Mouse (Mus musculus): Measurements from ENCODE around the gene Klk1b22. TPM values are rescaled to one million over a fixed set of nuclear protein-coding genes. Genes with fewer than 3 reads are reported as not detected.
"Not testable (repeated sequence)": the region's sequence is repeated elsewhere in the genome, so short reads cannot be mapped to it uniquely, and the experiment has no call there.

Klk1b22 gene
- not detected in 2 replicates for polyA plus RNA-seq (2014; fragmentation: Nextera tagmentation; extraction: Ambion mirVana)

DNA sequence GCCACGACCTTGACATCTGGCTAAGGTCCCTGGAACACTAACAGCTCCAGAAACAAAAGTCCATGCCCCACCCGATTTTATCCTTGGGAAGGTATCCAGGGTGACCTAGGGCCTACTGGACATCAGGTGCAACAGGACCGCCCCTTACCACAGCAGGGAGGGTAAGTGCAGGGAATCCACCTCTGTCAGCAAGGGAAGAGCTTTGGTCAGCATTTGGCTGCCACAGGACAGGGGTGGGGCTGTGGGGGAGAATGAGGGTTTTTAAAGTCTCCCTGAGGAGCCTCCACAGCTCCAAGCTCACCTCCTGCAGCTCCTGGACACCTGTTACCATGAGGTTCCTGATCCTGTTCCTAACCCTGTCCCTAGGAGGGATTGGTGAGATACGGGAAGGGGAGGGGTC is at the start of gene Klk1b22:
Klk1b22 (plus strand) TSS at position 301 of the 400 bp plus-strand sequence.
- WGBS, result 65% methylated on average over 4 of the region's 4 CpGs
- DNase-seq (ENCODE audit: low spot score), result no peak

DNA sequence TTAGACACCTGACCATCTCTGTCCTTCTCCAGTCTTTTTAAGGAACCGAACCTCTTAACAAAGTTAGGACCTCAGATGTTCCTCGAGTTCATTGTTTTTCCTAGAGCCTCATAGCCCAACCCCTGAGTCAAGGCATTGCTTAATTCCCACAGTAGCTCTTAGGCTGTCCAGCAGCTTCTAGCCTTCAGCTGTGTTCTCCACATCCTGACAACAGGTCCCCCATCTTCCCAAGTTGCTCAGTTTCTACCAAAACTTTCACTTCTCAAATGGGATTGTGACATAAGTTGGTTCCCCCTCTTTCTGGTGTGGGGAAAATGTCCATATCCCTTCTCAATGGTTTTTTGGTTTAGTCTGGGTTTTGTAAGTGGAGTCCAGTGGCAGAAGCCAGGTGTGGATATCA is 40.4 kb upstream of the Klk1b22 start:
- Histone ChIP-seq H3K9me3 (ENCODE audit: control insufficient read depth, low read length) (no peaks in the 10 kb centered on the region), H3K4me1 (replicated peaks; ENCODE audit: control insufficient read depth, insufficient read depth, low read length) (no peaks in the 10 kb centered on the region), H3K36me3 (ENCODE audit: control insufficient read depth, insufficient read depth, low read length) (no peaks in the 10 kb centered on the region), H3K9ac (ENCODE audit: low read length) (no peak overlapping the region), H3K4me3 (ENCODE audit: low read depth, low read length) (no peak overlapping the region), H3K4me2 (ENCODE audit: low read length) (no peak overlapping the region), H3K27ac (ENCODE audit: low read depth) (no peak overlapping the region), H3K27me3 (replicated peaks; ENCODE audit: control insufficient read depth, insufficient read depth, low read length) (no peaks in the 10 kb centered on the region)
- WGBS, result 87% methylated on average over 2 of the region's 2 CpGs
- DNase-seq (ENCODE audit: low spot score), result no peak
- no peak for ATAC-seq (replicated peaks; ENCODE audit: low FRiP score, low TSS enrichment, low read depth)

More for the DNA sequence above, at the start of gene Klk1b22:
- Histone ChIP-seq H3K9ac (ENCODE audit: low read length) (no peak within 1 kb of the TSS), H3K4me3 (ENCODE audit: low read depth, low read length) (no peak within 1 kb of the TSS), H3K9me3 (ENCODE audit: control insufficient read depth, low read length) (no peaks in the 10 kb centered on the region), H3K4me1 (replicated peaks; ENCODE audit: control insufficient read depth, insufficient read depth, low read length) (no peaks in the 10 kb centered on the region), H3K36me3 (ENCODE audit: control insufficient read depth, insufficient read depth, low read length) (no peaks in the 10 kb centered on the region), H3K27me3 (replicated peaks; ENCODE audit: control insufficient read depth, insufficient read depth, low read length) (no peaks in the 10 kb centered on the region), H3K27ac (ENCODE audit: low read depth) (no peak within 1 kb of the TSS), H3K4me2 (ENCODE audit: low read length) (no peak within 1 kb of the TSS)
- no peak for ATAC-seq (replicated peaks; ENCODE audit: low FRiP score, low TSS enrichment, low read depth)

DNA sequence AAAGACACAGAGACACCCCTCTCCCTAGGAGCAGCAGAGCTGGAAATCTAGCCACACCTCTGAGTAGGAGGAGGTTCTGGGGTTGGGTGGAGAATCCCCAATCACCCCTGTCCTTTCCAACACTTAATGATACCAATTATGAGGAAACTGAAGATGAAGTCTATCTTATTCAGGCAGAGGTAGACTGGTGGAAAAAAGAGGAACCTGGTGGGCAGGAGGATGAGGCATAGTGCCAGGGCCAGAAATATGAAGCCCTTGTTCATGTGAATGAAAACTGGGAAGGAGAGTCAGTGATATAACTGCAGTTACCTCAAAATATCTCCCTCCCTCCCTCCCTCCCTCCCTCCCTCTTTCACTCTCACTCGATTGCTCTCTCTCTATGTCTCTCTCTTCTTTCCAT is 34.8 kb upstream of the Klk1b22 start:
- Histone ChIP-seq H3K9me3 (ENCODE audit: control insufficient read depth, low read length) (no peaks in the 10 kb centered on the region), H3K4me1 (replicated peaks; ENCODE audit: control insufficient read depth, insufficient read depth, low read length) (no peaks in the 10 kb centered on the region), H3K4me2 (ENCODE audit: low read length) (no peak overlapping the region), H3K27me3 (replicated peaks; ENCODE audit: control insufficient read depth, insufficient read depth, low read length) (no peaks in the 10 kb centered on the region), H3K9ac (ENCODE audit: low read length) (no peak overlapping the region), H3K27ac (ENCODE audit: low read depth) (no peak overlapping the region), H3K36me3 (ENCODE audit: control insufficient read depth, insufficient read depth, low read length) (no peaks in the 10 kb centered on the region), H3K4me3 (ENCODE audit: low read depth, low read length) (no peak overlapping the region)
- no CpG with 5 or more reads among the region's 1 CpGs for WGBS
- DNase-seq (ENCODE audit: low spot score) (no peak), ATAC-seq (replicated peaks; ENCODE audit: low FRiP score, low TSS enrichment, low read depth) (no peak)

DNA sequence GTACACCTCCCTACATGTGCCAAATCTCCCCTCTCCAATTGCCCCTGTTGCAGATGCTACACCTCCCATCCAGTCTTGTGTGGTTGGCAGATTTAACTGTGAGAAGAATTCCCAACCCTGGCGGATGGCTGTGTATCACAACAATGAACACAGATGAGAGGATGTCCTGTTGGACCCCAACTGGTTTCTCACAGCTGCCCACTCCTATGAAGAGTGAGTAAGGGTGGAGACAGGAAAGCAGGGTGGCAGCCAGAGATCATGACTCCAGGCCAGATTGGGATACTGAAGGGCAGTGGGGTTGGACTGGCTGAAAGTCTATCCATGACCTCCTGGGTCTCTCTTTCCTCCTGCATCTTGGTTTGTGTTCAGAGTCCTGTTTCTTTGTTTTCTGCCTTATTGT is 16.4 kb upstream of the Klk1b22 start:
- DNase-seq (ENCODE audit: low spot score) (no peak), ATAC-seq (replicated peaks; ENCODE audit: low FRiP score, low TSS enrichment, low read depth) (no peak)
- Histone ChIP-seq H3K27ac (ENCODE audit: low read depth) (no peak overlapping the region), H3K9me3 (ENCODE audit: control insufficient read depth, low read length) (no peaks in the 10 kb centered on the region), H3K4me3 (ENCODE audit: low read depth, low read length) (no peak overlapping the region), H3K27me3 (replicated peaks; ENCODE audit: control insufficient read depth, insufficient read depth, low read length) (no peaks in the 10 kb centered on the region), H3K4me2 (ENCODE audit: low read length) (no peak overlapping the region), H3K9ac (ENCODE audit: low read length) (no peak overlapping the region), H3K4me1 (replicated peaks; ENCODE audit: control insufficient read depth, insufficient read depth, low read length) (no peaks in the 10 kb centered on the region), H3K36me3 (ENCODE audit: control insufficient read depth, insufficient read depth, low read length) (no peaks in the 10 kb centered on the region)
- WGBS, result 77% methylated on average over 1 of the region's 1 CpGs

DNA sequence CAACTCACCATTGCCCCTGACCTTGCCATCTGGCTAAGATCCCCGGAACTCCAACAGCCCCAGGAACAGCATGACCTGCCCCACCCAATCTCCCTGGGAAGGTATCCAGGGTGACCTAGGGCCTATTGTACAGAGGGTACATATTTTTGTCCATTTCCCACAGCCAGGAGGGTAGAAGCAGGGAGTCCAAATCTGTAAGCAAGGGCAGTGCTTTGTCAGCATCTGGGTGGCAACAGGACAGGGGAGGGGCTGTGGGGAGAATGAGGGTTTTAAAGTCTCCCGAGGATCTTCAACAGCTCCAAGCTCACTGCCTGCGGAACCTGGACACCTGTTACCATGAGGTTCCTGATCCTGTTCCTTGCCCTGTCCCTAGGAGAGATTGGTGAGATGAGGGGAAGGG is 10.4 kb upstream of the Klk1b22 start, which contains the start of gene Klk1b21:
Klk1b21 (plus strand) TSS at position 301 of the 400 bp plus-strand sequence.
- not testable (repeated sequence) for H3K36me3 ChIP-seq (ENCODE audit: control insufficient read depth, insufficient read depth, low read length); H3K27me3 ChIP-seq (replicated peaks; ENCODE audit: control insufficient read depth, insufficient read depth, low read length); ATAC-seq (replicated peaks; ENCODE audit: low FRiP score, low TSS enrichment, low read depth); H3K27ac ChIP-seq (ENCODE audit: low read depth); H3K9ac ChIP-seq (ENCODE audit: low read length); H3K4me1 ChIP-seq (replicated peaks; ENCODE audit: control insufficient read depth, insufficient read depth, low read length); DNase-seq (ENCODE audit: low spot score); H3K4me2 ChIP-seq (ENCODE audit: low read length); H3K4me3 ChIP-seq (ENCODE audit: low read depth, low read length); H3K9me3 ChIP-seq (ENCODE audit: control insufficient read depth, low read length)
- WGBS, result 69% methylated on average over 3 of the region's 3 CpGs

DNA sequence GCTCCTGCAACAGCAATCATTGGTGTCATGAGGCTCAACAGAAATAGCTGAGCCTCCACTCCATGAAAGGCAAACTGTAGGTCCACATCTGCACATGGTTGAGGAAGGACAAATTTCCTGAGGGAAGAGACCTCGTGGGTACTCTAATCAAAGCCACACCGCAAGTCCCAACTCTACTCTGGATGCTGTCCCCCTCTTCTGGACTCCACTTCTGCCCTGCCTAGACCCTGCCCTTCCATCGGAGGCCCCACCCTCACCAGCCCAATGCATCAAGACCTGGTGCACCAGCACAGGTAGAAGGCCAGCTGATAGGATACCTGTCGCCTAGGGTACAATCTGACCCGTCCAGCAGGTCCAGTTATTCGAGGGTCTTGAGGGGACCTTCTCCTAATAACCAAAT is 11.0 kb downstream of the Klk1b22 start:
- Histone ChIP-seq H3K9me3 (ENCODE audit: control insufficient read depth, low read length) (no peaks in the 10 kb centered on the region), H3K27ac (ENCODE audit: low read depth) (no peak overlapping the region), H3K27me3 (replicated peaks; ENCODE audit: control insufficient read depth, insufficient read depth, low read length) (no peaks in the 10 kb centered on the region), H3K4me3 (ENCODE audit: low read depth, low read length) (no peak overlapping the region), H3K4me1 (replicated peaks; ENCODE audit: control insufficient read depth, insufficient read depth, low read length) (no peaks in the 10 kb centered on the region), H3K36me3 (ENCODE audit: control insufficient read depth, insufficient read depth, low read length) (no peaks in the 10 kb centered on the region), H3K4me2 (ENCODE audit: low read length) (no peak overlapping the region), H3K9ac (ENCODE audit: low read length) (no peak overlapping the region)
- no peak for DNase-seq (ENCODE audit: low spot score)
- no peak for ATAC-seq (replicated peaks; ENCODE audit: low FRiP score, low TSS enrichment, low read depth)
- 90% methylated on average over 6 of the region's 6 CpGs for whole genome bisulfite sequencing

DNA sequence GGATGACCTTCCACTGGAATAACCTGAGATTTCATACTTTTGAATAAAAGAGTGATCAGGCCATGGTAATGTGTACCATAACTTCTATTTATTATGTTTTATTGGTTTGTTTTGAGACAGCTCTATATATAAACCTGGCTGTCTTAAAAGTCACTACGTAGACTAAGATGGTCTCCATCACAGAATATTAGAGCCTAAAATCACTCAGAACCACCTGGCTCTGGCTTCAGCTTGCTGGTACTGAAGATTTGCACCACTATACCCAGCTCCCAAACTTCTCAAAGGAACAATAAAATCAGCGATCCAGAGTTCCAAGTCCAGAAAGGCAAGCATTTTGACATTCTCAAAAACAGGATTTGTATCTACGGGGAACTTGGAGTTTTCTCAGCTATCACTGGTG is 24.0 kb downstream of the Klk1b22 start, which contains the start of gene Klk1b16:
Klk1b16 (plus strand) TSS at position 301 of the 400 bp plus-strand sequence.
- Histone ChIP-seq H3K36me3 (ENCODE audit: control insufficient read depth, insufficient read depth, low read length) (no peaks in the 10 kb centered on the region), H3K4me2 (ENCODE audit: low read length) (no peak within 1 kb of the TSS), H3K9ac (ENCODE audit: low read length) (no peak within 1 kb of the TSS), H3K9me3 (ENCODE audit: control insufficient read depth, low read length) (no peaks in the 10 kb centered on the region), H3K4me1 (replicated peaks; ENCODE audit: control insufficient read depth, insufficient read depth, low read length) (no peaks in the 10 kb centered on the region), H3K27ac (ENCODE audit: low read depth) (no peak within 1 kb of the TSS), H3K4me3 (ENCODE audit: low read depth, low read length) (no peak within 1 kb of the TSS), H3K27me3 (replicated peaks; ENCODE audit: control insufficient read depth, insufficient read depth, low read length) (no peaks in the 10 kb centered on the region)
- DNase-seq (ENCODE audit: low spot score), result no peak
- 90% methylated on average over 3 of the region's 3 CpGs for WGBS
- ATAC-seq (replicated peaks; ENCODE audit: low FRiP score, low TSS enrichment, low read depth), result no peak

Other genes with a start within 250 kb of the Klk1b22 start
- gene Klk4, start 231.5 kb upstream of the Klk1b22 start, polyA plus RNA-seq (2014; fragmentation: Nextera tagmentation; extraction: Ambion mirVana), result not detected in 2 replicates
- not detected in 2 replicates for gene Klk15, start 178.9 kb upstream of the Klk1b22 start, polyA plus RNA-seq (2014; fragmentation: Nextera tagmentation; extraction: Ambion mirVana)
- not detected in 2 replicates for gene Klk1b8, start 162.0 kb upstream of the Klk1b22 start, polyA plus RNA-seq (2014; fragmentation: Nextera tagmentation; extraction: Ambion mirVana)
- gene Klk1b1, start 145.9 kb upstream of the Klk1b22 start, polyA plus RNA-seq (2014; fragmentation: Nextera tagmentation; extraction: Ambion mirVana), result not detected in 2 replicates
- gene Klk1b9, start 136.6 kb upstream of the Klk1b22 start, polyA plus RNA-seq (2014; fragmentation: Nextera tagmentation; extraction: Ambion mirVana), result not detected in 2 replicates
- gene Klk1b11, start 116.8 kb upstream of the Klk1b22 start, polyA plus RNA-seq (2014; fragmentation: Nextera tagmentation; extraction: Ambion mirVana), result not detected in 2 replicates
- not detected in 2 replicates for gene Klk1b26, start 100.5 kb upstream of the Klk1b22 start, polyA plus RNA-seq (2014; fragmentation: Nextera tagmentation; extraction: Ambion mirVana)
- gene Klk1b27, start 60.4 kb upstream of the Klk1b22 start, polyA plus RNA-seq (2014; fragmentation: Nextera tagmentation; extraction: Ambion mirVana), result not detected in 2 replicates
- gene Klk1b21, start 10.3 kb upstream of the Klk1b22 start, polyA plus RNA-seq (2014; fragmentation: Nextera tagmentation; extraction: Ambion mirVana), result not detected in 2 replicates
- gene Klk1b16, start 24.1 kb downstream of the Klk1b22 start, polyA plus RNA-seq (2014; fragmentation: Nextera tagmentation; extraction: Ambion mirVana), result not detected in 2 replicates
- gene Klk1b24, start 75.6 kb downstream of the Klk1b22 start, polyA plus RNA-seq (2014; fragmentation: Nextera tagmentation; extraction: Ambion mirVana), result not detected in 2 replicates
- not detected in 2 replicates for gene Klk1b3, start 85.5 kb downstream of the Klk1b22 start, polyA plus RNA-seq (2014; fragmentation: Nextera tagmentation; extraction: Ambion mirVana)
- not detected in 2 replicates for gene Klk1b4, start 94.8 kb downstream of the Klk1b22 start, polyA plus RNA-seq (2014; fragmentation: Nextera tagmentation; extraction: Ambion mirVana)
- gene Klk1b5, start 103.3 kb downstream of the Klk1b22 start, polyA plus RNA-seq (2014; fragmentation: Nextera tagmentation; extraction: Ambion mirVana), result not detected in 2 replicates
- gene Klk1, start 112.7 kb downstream of the Klk1b22 start, polyA plus RNA-seq (2014; fragmentation: Nextera tagmentation; extraction: Ambion mirVana), result 0.39 and 1.8 TPM in 2 replicates
- gene Gm36864, start 123.5 kb downstream of the Klk1b22 start, polyA plus RNA-seq (2014; fragmentation: Nextera tagmentation; extraction: Ambion mirVana), result not detected in 2 replicates
- gene 1700028J19Rik, start 134.0 kb downstream of the Klk1b22 start, polyA plus RNA-seq (2014; fragmentation: Nextera tagmentation; extraction: Ambion mirVana), result 1.1 and 1.6 TPM in 2 replicates
- gene 2410002F23Rik, start 134.0 kb downstream of the Klk1b22 start, polyA plus RNA-seq (2014; fragmentation: Nextera tagmentation; extraction: Ambion mirVana), result 124 and 129 TPM in 2 replicates
- not detected in 2 replicates for gene Acp4, start 144.7 kb downstream of the Klk1b22 start, polyA plus RNA-seq (2014; fragmentation: Nextera tagmentation; extraction: Ambion mirVana)
- gene Gm15517, start 148.8 kb downstream of the Klk1b22 start, polyA plus RNA-seq (2014; fragmentation: Nextera tagmentation; extraction: Ambion mirVana), result not detected in 2 replicates
- 5.4 and 6.3 TPM in 2 replicates for gene Clec11a, start 194.2 kb downstream of the Klk1b22 start, polyA plus RNA-seq (2014; fragmentation: Nextera tagmentation; extraction: Ambion mirVana)
- 3.0 and 3.3 TPM in 2 replicates for gene Shank1, start 197.6 kb downstream of the Klk1b22 start, polyA plus RNA-seq (2014; fragmentation: Nextera tagmentation; extraction: Ambion mirVana)